Mouse (Mus musculus) activated CD4-positive, CD25-positive, alpha-beta regulatory T cell, adult 4 months (primary cell): Measurements from ENCODE around the gene Pbxip1. TPM values are rescaled to one million over a fixed set of nuclear protein-coding genes. Genes with fewer than 3 reads are reported as not detected.
"Not testable (repeated sequence)": the region's sequence is repeated elsewhere in the genome, so short reads cannot be mapped to it uniquely, and the experiment has no call there.

ENCODE experiments used
- ATAC-seq: one replicate; pipeline ENCODE4 v1.8.0; 2017
- polyA plus RNA-seq, 2 experiments: library from polyadenylated mRNA; unstranded; fragments of 100-300 nt; shearing (Covaris generic); gene quantifications; one replicate each; pipeline ENCODE4 v1.2.1; 2017

Gene Pbxip1
- polyA plus RNA-seq, 2 experiments from 2014 or later, result 35.6 to 47.3 TPM

GRCm38 (mm10) chr3:89409701-89410100 is 26.8 kb upstream of the Pbxip1 start:
- no peak for ATAC-seq

- no peak for ATAC-seq
These were observed 25.6 kb upstream of the Pbxip1 start for GRCm38 (mm10) chr3:89410864-89411263.

GRCm38 (mm10) chr3:89411490-89412393 is 24.8 kb upstream of the Pbxip1 start, which contains the start of gene Flad1:
TSS of gene Flad1 (minus strand) at chr3:89411870.
- peak; percentile 100 for ATAC-seq

- no peak for ATAC-seq
These were observed 20.3 kb upstream of the Pbxip1 start for GRCm38 (mm10) chr3:89416158-89416557.

- ATAC-seq, result no peak
These were observed 19.4 kb upstream of the Pbxip1 start for GRCm38 (mm10) chr3:89417131-89417530.

- ATAC-seq, result no peak
These were observed 18.7 kb upstream of the Pbxip1 start for GRCm38 (mm10) chr3:89417840-89418169.

GRCm38 (mm10) chr3:89418170-89418860 is 18.2 kb upstream of the Pbxip1 start, which contains the start of the genes Cks1b and Shc1:
TSS of gene Cks1b (minus strand) at chr3:89418383.
TSS of gene Shc1 (plus strand) at chr3:89418443.
- peak; percentile 99 for ATAC-seq

GRCm38 (mm10) chr3:89418861-89419250 is 17.6 kb upstream of the Pbxip1 start:
- ATAC-seq, result no peak

- ATAC-seq, result no peak
These were observed 16.9 kb upstream of the Pbxip1 start for GRCm38 (mm10) chr3:89419571-89419970.

GRCm38 (mm10) chr3:89419981-89420380 is 16.5 kb upstream of the Pbxip1 start:
- ATAC-seq, result no peak

GRCm38 (mm10) chr3:89420421-89420820 is 16.1 kb upstream of the Pbxip1 start:
- no peak for ATAC-seq

- ATAC-seq, result no peak
These were observed 15.3 kb upstream of the Pbxip1 start for GRCm38 (mm10) chr3:89421002-89421774.

GRCm38 (mm10) chr3:89421810-89422473 is 14.6 kb upstream of the Pbxip1 start:
- ATAC-seq, result no peak

GRCm38 (mm10) chr3:89422556-89423205 is 13.8 kb upstream of the Pbxip1 start:
- no peak for ATAC-seq

- ATAC-seq, result no peak
These were observed 11.9 kb upstream of the Pbxip1 start for GRCm38 (mm10) chr3:89424416-89425140.

GRCm38 (mm10) chr3:89425141-89425525 is 11.4 kb upstream of the Pbxip1 start:
- no peak for ATAC-seq

- ATAC-seq, result no peak
These were observed 10.6 kb upstream of the Pbxip1 start for GRCm38 (mm10) chr3:89425876-89426275.

- not testable (repeated sequence) for ATAC-seq
These were observed 7.5 kb upstream of the Pbxip1 start for GRCm38 (mm10) chr3:89429021-89429420.

- ATAC-seq, result peak; percentile 98
These were observed 6.0 kb upstream of the Pbxip1 start, which contains the start of gene Pygo2 for GRCm38 (mm10) chr3:89430171-89431159. TSS of gene Pygo2 (plus strand) at chr3:89430214.

GRCm38 (mm10) chr3:89432606-89433005 is 3.9 kb upstream of the Pbxip1 start:
- no peak for ATAC-seq
